Mouse (Mus musculus) liver, embryonic 12.5 days (tissue): ENCODE measurements around the gene Igf2bp2. TPM values are rescaled to one million over a fixed set of nuclear protein-coding genes. Genes with fewer than 3 reads are reported as not detected.

Source experiments
- ATAC-seq: fragments of 200-750 bp; cut with Nextera tagmentation; 2 replicates; pipeline ENCODE4 v1.8.0; 2017; ENCODE audit warnings: moderate number of reproducible peaks, mild to moderate bottlenecking, moderate library complexity
- H3K27ac ChIP-seq: fragments of 300-500 bp; sonication (generic); 2 replicates; pipeline ENCODE4 v1.5.1; 2016; ENCODE audit warnings: mild to moderate bottlenecking
- H3K27me3 ChIP-seq: fragments of 300-500 bp; sonication (generic); replicated peaks from 2 replicates; pipeline ENCODE4 v1.6.1; 2016; ENCODE audit warnings: mild to moderate bottlenecking, moderate library complexity
- H3K36me3 ChIP-seq: fragments of 300-500 bp; sonication (generic); 2 replicates; pipeline ENCODE4 v1.6.1; 2016; ENCODE audit warnings: mild to moderate bottlenecking, moderate library complexity
- H3K4me1 ChIP-seq: fragments of 300-500 bp; sonication (generic); 2 replicates; pipeline ENCODE4 v1.6.1; 2016
- H3K4me2 ChIP-seq: fragments of 300-500 bp; sonication (generic); 2 replicates; pipeline ENCODE4 v1.6.1; 2016; ENCODE audit warnings: mild to moderate bottlenecking, moderate library complexity
- H3K4me3 ChIP-seq: fragments of 300-500 bp; sonication (generic); 2 replicates; pipeline ENCODE4 v1.5.1; 2016; ENCODE audit warnings: mild to moderate bottlenecking, moderate library complexity
- H3K9ac ChIP-seq: fragments of 300-500 bp; sonication (generic); 2 replicates; pipeline ENCODE4 v1.6.1; 2016; ENCODE audit warnings: mild to moderate bottlenecking, moderate library complexity
- H3K9me3 ChIP-seq: fragments of 300-500 bp; sonication (generic); replicated peaks from 2 replicates; pipeline ENCODE4 v1.6.1; 2016; ENCODE audit warnings: mild to moderate bottlenecking, moderate library complexity
- WGBS: fragments of 180-500 bp; shearing (Covaris S2); methylation state at CpG from one replicate; pipeline ENCODE4 v1.1.7; 2016; ENCODE audit not compliant: insufficient replicate concordance; 5-methylcytosine and 5-hydroxymethylcytosine counted together
- polyA plus RNA-seq: library from polyadenylated mRNA; unstranded; fragments of >200 nt; fragmentation: Nextera tagmentation; extraction: Ambion mirVana; gene quantifications from 2 replicates; pipeline ENCODE4 v1.2.1, GENCODE M21; 2016

Gene Igf2bp2
- polyA plus RNA-seq, 1 experiment from 2014 or later = 29.2 TPM

DNA sequence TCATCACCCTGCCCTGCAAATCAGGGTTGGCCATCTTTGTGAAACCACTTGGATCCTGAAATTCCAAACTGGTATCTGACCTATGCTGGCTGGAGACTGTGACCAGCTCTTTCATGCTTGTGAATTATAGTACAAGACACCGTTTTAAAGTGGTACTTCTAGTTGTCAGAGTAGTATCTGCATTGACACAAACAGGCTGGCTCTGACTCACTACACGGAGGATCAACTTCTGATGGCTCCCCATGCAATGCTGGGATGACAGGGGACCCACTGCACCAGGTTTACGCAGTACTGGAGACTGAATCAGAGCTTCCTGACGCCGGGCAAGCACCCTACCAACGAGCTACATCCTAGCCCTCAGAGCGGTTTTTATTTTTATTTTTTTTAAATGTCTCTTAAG is 17.0 kb downstream of the Igf2bp2 start:
- no peak for ATAC-seq
- 0 out of 2 replicates have a peak, but pooled peaks cover 9% of the 10 kb centered on the region for H3K4me1 ChIP-seq
- H3K4me3 ChIP-seq = no peak overlapping the region
- no peak overlapping the region for H3K27ac ChIP-seq
- H3K9ac ChIP-seq = no peak overlapping the region
- no peaks in the 10 kb centered on the region for H3K9me3 ChIP-seq
- 68% methylated on average over 7 of the region's 7 CpGs for WGBS
- no peak overlapping the region for H3K4me2 ChIP-seq
- no peaks in the 10 kb centered on the region for H3K36me3 ChIP-seq
- H3K27me3 ChIP-seq = no peaks in the 10 kb centered on the region

DNA sequence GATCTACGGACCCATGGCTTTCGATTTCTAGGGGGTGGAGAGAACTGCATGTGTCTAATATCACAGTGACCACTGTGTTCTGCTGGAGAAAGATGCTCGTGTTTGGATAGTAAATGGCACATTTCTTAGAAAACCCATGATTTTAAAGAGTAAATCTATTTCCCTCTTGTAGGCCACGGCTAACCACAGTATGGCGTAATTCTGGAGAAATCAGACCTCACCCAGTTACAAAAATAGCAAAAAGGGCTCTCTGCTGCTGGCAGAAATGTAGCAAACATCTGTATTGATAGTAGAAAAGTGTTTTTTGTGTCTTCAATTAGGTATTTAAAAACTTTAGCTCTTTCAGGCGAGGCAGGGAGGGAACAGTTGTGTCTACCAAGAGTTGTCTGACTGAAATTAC is 18.6 kb downstream of the Igf2bp2 start:
- no peak overlapping the region for H3K4me2 ChIP-seq
- H3K36me3 ChIP-seq = no peaks in the 10 kb centered on the region
- 0 out of 2 replicates have a peak, but pooled peaks cover 3% of the 10 kb centered on the region for H3K4me1 ChIP-seq
- no peak overlapping the region for H3K27ac ChIP-seq
- no peak overlapping the region for H3K4me3 ChIP-seq
- H3K9ac ChIP-seq = no peak overlapping the region
- H3K27me3 ChIP-seq = no peaks in the 10 kb centered on the region
- WGBS = 61% methylated on average over 6 of the region's 6 CpGs
- ATAC-seq = no peak
- H3K9me3 ChIP-seq = no peaks in the 10 kb centered on the region

DNA sequence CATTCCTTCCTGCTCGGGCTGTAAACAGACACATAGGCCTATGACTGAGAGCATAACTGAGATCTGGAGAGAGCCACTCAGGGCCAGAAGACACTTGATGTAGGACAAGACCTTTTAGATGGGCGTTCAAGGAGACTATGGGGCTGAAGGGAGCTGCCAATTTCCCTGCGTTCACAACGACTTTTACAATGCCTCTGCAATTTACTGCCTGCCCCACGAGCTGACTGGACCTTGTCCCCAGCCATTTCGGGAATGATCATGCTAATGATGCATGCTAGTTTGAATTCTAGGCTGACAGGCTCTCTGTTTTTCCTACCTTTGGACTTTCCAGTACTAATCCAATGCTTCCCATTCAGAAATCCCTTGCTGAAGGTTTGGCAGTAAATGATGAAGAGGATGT is 22.2 kb downstream of the Igf2bp2 start:
- 65% methylated on average over 6 of the region's 6 CpGs for WGBS
- H3K36me3 ChIP-seq = no peaks in the 10 kb centered on the region
- no peak overlapping the region for H3K4me2 ChIP-seq
- no peaks in the 10 kb centered on the region for H3K9me3 ChIP-seq
- H3K27me3 ChIP-seq = no peaks in the 10 kb centered on the region
- H3K4me1 ChIP-seq = no peaks in the 10 kb centered on the region
- H3K9ac ChIP-seq = no peak overlapping the region
- H3K27ac ChIP-seq = no peak overlapping the region
- ATAC-seq = no peak
- no peak overlapping the region for H3K4me3 ChIP-seq

DNA sequence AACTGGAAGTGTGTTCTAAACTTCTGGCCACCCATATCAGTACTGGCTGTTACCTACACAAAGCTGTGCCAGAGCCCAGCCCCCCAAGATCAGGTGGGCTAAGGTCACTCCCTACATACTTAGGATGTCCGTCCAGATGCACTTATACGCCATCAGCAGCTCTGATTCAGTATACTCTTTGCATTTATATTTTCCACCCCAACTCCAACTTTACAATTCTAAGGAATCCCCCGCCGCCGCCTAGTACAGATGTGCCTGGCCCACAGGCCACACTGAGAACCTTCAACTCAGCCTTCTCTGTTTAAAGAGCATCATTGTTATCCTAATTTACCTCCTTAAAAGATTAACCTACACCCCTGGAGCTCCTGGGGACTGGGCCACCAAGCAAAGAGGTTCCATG is 23.3 kb downstream of the Igf2bp2 start:
- Histone ChIP-seq H3K36me3 (no peaks in the 10 kb centered on the region), H3K4me1 (no peaks in the 10 kb centered on the region), H3K4me2 (no peak overlapping the region), H3K9ac (no peak overlapping the region), H3K9me3 (no peaks in the 10 kb centered on the region), H3K4me3 (no peak overlapping the region), H3K27ac (no peak overlapping the region), H3K27me3 (no peaks in the 10 kb centered on the region)
- 80% methylated on average over 5 of the region's 5 CpGs for WGBS
- ATAC-seq = no peak

DNA sequence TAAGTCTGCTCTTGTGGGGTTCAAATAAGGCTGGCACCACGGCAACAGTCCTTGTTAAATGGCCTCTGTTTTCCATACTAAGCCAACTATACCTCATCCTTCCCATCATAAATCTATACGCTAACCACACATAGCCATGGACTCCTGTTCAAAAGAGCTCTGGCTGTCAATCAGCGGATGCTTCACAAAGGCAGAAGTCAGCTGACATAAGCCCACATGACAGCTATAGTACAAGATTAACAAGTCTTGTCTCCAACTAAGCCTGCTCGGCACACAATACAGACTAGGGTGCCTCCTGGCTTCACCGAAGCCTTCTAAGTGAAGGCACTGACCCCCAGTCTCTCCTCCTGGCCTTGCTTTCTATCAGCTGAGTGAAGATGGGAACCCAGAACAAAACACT is 26.9 kb downstream of the Igf2bp2 start:
- no peak for ATAC-seq
- H3K4me1 ChIP-seq = no peaks in the 10 kb centered on the region
- H3K27ac ChIP-seq = no peak overlapping the region
- H3K9me3 ChIP-seq = no peaks in the 10 kb centered on the region
- H3K4me3 ChIP-seq = no peak overlapping the region
- no peak overlapping the region for H3K9ac ChIP-seq
- no peaks in the 10 kb centered on the region for H3K27me3 ChIP-seq
- H3K4me2 ChIP-seq = no peak overlapping the region
- H3K36me3 ChIP-seq = no peaks in the 10 kb centered on the region
- 75% methylated on average over 5 of the region's 5 CpGs for WGBS

DNA sequence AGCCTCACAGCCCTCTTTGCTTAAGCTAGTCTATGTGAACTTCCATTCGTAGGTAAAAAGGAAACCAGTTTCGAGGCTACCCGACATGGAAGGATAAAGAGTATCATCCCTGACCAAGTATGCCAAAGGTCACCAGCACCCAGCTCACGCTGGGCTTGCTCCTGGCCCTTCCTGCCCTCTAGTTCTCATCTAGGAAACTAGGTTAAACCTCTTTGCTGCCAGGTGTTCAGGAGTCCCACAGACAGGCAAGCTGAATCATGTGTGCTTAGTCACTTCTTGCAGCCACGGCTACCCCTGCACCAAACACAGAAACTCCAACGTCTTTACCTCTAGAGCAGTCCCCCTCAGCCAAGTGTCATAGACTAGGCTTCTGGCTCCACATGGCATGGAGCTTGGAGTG is 31.8 kb downstream of the Igf2bp2 start:
- no peak for ATAC-seq
- no peaks in the 10 kb centered on the region for H3K36me3 ChIP-seq
- H3K27me3 ChIP-seq = no peaks in the 10 kb centered on the region
- no peak overlapping the region for H3K27ac ChIP-seq
- WGBS = 58% methylated on average over 6 of the region's 6 CpGs
- H3K9ac ChIP-seq = no peak overlapping the region
- no peak overlapping the region for H3K4me2 ChIP-seq
- no peak overlapping the region for H3K4me3 ChIP-seq
- no peaks in the 10 kb centered on the region; the same call in 1 of the 2 replicates for H3K9me3 ChIP-seq
- no peaks in the 10 kb centered on the region for H3K4me1 ChIP-seq

DNA sequence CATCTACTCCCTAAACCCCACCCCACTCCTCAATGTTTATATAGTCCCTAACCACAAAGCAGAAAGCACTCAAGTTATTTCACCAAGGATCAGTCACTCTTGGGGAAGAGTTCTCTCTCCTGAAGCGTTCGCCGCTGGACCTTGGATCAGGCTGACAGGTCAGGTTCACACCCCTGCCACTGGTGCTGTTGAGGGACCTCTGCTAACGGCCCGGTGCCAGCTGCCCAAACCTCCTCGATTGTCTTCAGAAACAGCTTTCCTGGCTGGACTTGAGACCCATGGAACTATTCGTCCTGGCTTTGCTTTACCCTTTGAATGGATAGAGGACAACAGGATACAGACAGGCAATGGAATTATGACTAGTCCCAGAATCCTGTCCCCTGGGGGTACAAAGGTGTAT is 33.6 kb downstream of the Igf2bp2 start:
- Histone ChIP-seq H3K27me3 (no peaks in the 10 kb centered on the region), H3K4me3 (no peak overlapping the region), H3K36me3 (no peaks in the 10 kb centered on the region), H3K4me1 (no peaks in the 10 kb centered on the region), H3K27ac (no peak overlapping the region), H3K9me3 (no peaks in the 10 kb centered on the region; the same call in 1 of the 2 replicates), H3K4me2 (no peak overlapping the region), H3K9ac (no peak overlapping the region)
- ATAC-seq = no peak
- WGBS = 73% methylated on average over 7 of the region's 7 CpGs

DNA sequence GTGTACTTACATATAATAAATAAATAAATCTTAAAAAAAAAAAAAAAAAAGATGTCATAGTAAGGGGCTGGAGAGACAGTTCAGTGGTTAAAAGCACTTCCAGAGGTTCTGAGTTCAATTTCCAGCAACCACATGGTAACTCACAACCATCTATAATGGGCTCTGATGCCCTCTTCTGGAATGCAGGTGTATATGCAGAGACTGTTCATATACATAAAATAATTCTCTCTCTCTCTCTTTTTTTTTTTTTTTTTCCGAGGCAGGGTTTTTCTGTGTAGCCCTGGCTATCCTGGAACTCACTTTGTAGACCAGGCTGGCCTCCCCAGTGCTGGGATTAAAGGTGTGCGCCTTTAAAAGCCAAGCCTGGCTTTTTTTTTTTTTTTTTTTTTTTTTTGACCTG is 34.5 kb downstream of the Igf2bp2 start:
- no peak for ATAC-seq

DNA sequence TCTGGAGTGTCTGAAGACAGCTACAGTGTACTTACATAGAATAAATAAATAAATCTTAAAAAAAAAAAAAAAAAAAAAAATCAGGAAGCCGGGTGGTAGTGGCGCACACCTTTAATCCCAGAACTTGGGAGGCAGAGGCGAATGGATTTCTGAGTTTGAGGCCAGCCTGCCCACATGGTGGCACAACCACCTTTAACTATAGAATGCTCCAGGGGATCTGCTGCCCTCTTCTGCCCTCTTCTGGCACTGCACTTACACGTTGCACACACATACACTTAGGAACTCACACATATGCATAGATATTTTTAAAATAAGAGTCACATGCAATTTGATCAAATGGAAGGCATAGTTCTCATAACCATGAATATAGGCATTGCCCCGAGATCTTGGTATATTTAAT is 35.3 kb downstream of the Igf2bp2 start:
- 92% methylated on average over 5 of the region's 5 CpGs for WGBS
- Histone ChIP-seq H3K9ac (no peak overlapping the region), H3K4me1 (no peaks in the 10 kb centered on the region), H3K36me3 (no peaks in the 10 kb centered on the region), H3K4me3 (no peak overlapping the region), H3K27me3 (no peaks in the 10 kb centered on the region), H3K4me2 (no peak overlapping the region), H3K27ac (no peak overlapping the region), H3K9me3 (no peaks in the 10 kb centered on the region; the same call in 1 of the 2 replicates)
- no peak for ATAC-seq

More for the DNA sequence above, 34.5 kb downstream of the Igf2bp2 start:
- Histone ChIP-seq H3K9me3 (no peaks in the 10 kb centered on the region; the same call in 1 of the 2 replicates), H3K36me3 (no peaks in the 10 kb centered on the region), H3K9ac (no peak overlapping the region), H3K4me2 (no peak overlapping the region), H3K27me3 (no peaks in the 10 kb centered on the region), H3K27ac (no peak overlapping the region), H3K4me3 (no peak overlapping the region), H3K4me1 (no peaks in the 10 kb centered on the region)
- 46% methylated on average over 2 of the region's 2 CpGs for WGBS

DNA sequence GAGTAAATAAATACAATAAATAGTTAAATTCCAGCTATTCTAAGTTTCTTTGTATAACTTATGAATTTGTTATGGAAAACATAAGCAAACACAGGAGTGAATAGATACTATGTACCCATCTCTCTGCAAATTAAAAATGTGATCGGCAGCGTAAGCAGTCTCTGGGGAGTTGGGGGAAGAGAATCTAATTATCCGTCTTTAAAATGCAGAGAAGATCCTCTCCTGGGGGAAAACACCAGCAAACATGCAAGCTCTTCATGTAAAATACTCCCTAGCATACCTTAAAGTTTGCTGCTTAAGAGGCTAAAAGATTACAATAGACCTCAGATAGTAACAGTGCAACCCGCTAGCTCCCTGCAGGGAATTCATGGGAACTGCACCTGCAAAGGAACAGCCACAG is 36.2 kb downstream of the Igf2bp2 start:
- ATAC-seq = no peak
- no peak overlapping the region for H3K9ac ChIP-seq
- H3K4me3 ChIP-seq = no peak overlapping the region
- H3K4me2 ChIP-seq = no peak overlapping the region
- no peaks in the 10 kb centered on the region for H3K4me1 ChIP-seq
- H3K9me3 ChIP-seq = no peaks in the 10 kb centered on the region; the same call in 1 of the 2 replicates
- 85% methylated on average over 4 of the region's 4 CpGs for WGBS
- no peak overlapping the region for H3K27ac ChIP-seq
- H3K36me3 ChIP-seq = no peaks in the 10 kb centered on the region
- H3K27me3 ChIP-seq = no peaks in the 10 kb centered on the region

DNA sequence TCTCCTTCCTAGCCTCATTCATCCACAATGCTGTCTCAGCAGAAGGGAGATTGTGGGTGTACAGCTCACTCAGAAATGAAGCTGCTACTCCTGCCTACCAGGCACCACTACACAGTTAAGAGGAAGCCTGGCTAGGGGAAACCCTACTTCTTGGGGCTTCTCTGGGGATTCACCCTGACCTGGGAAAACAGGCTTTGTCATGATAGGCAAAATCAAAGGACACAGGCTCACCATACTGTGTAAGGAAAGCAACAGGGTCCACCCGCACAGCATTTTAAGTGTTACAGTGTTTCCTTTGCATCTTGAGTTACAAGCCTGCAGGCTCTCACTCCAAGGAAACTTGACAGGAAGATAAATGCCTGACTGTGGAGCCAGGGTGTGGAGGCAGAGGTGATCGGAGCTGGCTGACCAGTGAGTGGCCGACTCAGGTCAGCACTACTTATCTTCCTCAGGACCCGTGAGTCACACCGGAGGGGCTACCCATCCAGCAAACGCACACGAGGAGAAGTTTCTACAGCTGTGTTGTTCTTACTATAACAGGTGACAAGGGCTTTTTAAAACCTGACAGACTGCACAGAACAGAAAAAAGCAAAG is 38.7 kb downstream of the Igf2bp2 start:
- H3K27ac ChIP-seq = no peak overlapping the region
- no peaks in the 10 kb centered on the region; the same call in 1 of the 2 replicates for H3K9me3 ChIP-seq
- peaks cover 12% of the 10 kb centered on the region for H3K4me1 ChIP-seq
- H3K36me3 ChIP-seq = no peaks in the 10 kb centered on the region
- ATAC-seq = no peak
- no peak overlapping the region for H3K4me2 ChIP-seq
- no peak overlapping the region for H3K9ac ChIP-seq
- H3K27me3 ChIP-seq = no peaks in the 10 kb centered on the region
- 53% methylated on average over 7 of the region's 7 CpGs for WGBS
- H3K4me3 ChIP-seq = no peak overlapping the region

DNA sequence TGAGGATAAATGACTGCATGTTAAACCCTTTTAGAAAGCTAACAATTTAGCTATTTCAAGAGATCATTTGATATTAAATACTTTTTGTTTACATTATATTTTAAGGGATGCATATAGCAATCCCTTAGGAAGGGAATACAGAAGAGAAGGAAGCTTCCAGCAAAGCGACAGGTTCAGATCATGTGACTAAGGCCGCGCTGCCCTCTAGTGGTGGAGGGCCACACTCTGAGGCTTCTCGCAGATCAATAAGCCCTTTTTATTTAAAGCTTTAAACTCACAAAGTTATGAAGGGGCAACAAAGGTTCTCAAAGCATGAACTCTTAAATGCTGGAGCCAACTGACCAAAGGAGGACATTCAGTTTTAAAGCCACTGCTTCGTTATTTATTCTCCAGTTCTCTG is 39.4 kb downstream of the Igf2bp2 start:
- peaks cover 14% of the 10 kb centered on the region for H3K4me1 ChIP-seq
- H3K27me3 ChIP-seq = no peaks in the 10 kb centered on the region
- H3K36me3 ChIP-seq = no peaks in the 10 kb centered on the region
- no peaks in the 10 kb centered on the region; the same call in 1 of the 2 replicates for H3K9me3 ChIP-seq
- WGBS = 28% methylated on average over 5 of the region's 5 CpGs
- no peak overlapping the region for H3K4me3 ChIP-seq
- no peak overlapping the region for H3K27ac ChIP-seq
- H3K9ac ChIP-seq = no peak overlapping the region
- no peak overlapping the region for H3K4me2 ChIP-seq
- ATAC-seq = no peak

DNA sequence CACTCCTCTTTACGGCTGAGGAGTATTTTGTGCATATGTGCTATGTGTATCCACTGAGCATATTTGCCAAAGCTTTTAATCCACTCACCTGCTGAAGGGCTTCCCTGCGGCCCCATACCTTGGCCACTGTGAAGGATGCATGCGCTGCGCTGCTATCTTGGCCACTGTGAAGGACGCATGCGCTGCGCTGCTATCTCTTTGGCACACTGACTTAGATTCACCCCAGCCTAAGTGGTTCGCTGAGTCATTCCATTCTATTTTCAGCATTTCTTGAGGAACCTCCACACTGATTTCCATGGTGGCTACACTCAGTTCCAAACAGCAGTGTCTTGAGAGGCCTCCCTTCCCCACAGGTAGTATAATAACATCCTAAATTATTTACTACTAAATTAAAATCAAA is 42.0 kb downstream of the Igf2bp2 start:
- ATAC-seq = peak; percentile 44; the same call in 1 of the 2 replicates
- WGBS = 40% methylated on average over 8 of the region's 8 CpGs
- H3K4me1 ChIP-seq = peaks cover 16% of the 10 kb centered on the region
- no peak overlapping the region for H3K9ac ChIP-seq
- no peak overlapping the region for H3K4me3 ChIP-seq
- no peaks in the 10 kb centered on the region for H3K9me3 ChIP-seq
- H3K27ac ChIP-seq = no peak overlapping the region
- H3K27me3 ChIP-seq = no peaks in the 10 kb centered on the region
- H3K36me3 ChIP-seq = no peaks in the 10 kb centered on the region
- no peak overlapping the region for H3K4me2 ChIP-seq
